Mouse (Mus musculus) stomach, postnatal 0 days (tissue): ENCODE results near the gene Zfp260. TPM values are rescaled to one million over a fixed set of nuclear protein-coding genes. Genes with fewer than 3 reads are reported as not detected.

Experiments used
- ATAC-seq: fragments of 200-750 bp; cut with Nextera tagmentation; 2 replicates; pipeline ENCODE4 v1.8.0; 2017; ENCODE audit not compliant: low FRiP score, low TSS enrichment
- DNase-seq: peaks from one replicate; pipeline ENCODE4 v3.0.0-alpha.2; 2016; ENCODE audit warnings: low spot score
- H3K27ac ChIP-seq: fragments of 300-500 bp; sonication (generic); replicated peaks from 2 replicates; pipeline ENCODE4 v1.5.1; 2014; ENCODE audit warnings: mild to moderate bottlenecking, control low read depth
- H3K27me3 ChIP-seq: fragments of 300-500 bp; sonication (generic); 2 replicates; pipeline ENCODE4 v1.6.1; 2014; ENCODE audit warnings: low read length; ENCODE audit not compliant: control insufficient read depth, insufficient read depth
- H3K36me3 ChIP-seq: fragments of 300-500 bp; sonication (generic); 2 replicates; pipeline ENCODE4 v1.6.1; 2014; ENCODE audit warnings: low read length, mixed read lengths; ENCODE audit not compliant: control insufficient read depth, insufficient read depth
- H3K4me1 ChIP-seq: fragments of 300-500 bp; sonication (generic); replicated peaks from 2 replicates; pipeline ENCODE4 v1.6.1; 2014; ENCODE audit warnings: antibody characterized with exemption; ENCODE audit not compliant: control insufficient read depth, insufficient read depth
- H3K4me2 ChIP-seq: fragments of 300-500 bp; sonication (generic); replicated peaks from 2 replicates; pipeline ENCODE4 v1.6.1; 2014; ENCODE audit warnings: low read depth, mild to moderate bottlenecking, control low read depth, moderate library complexity
- H3K4me3 ChIP-seq: fragments of 300-500 bp; sonication (generic); 2 replicates; pipeline ENCODE4 v1.5.1; 2014; ENCODE audit warnings: low read depth, low read length, control low read depth
- H3K9ac ChIP-seq: fragments of 300-500 bp; sonication (generic); 2 replicates; pipeline ENCODE4 v1.6.1; 2014; ENCODE audit warnings: mild to moderate bottlenecking, low read length, control low read depth, mixed read lengths
- H3K9me3 ChIP-seq: fragments of 300-500 bp; sonication (generic); 2 replicates; pipeline ENCODE4 v1.6.1; 2016; ENCODE audit warnings: low read length; ENCODE audit not compliant: control insufficient read depth
- CTCF ChIP-seq: IDR thresholded peaks from 2 replicates; pipeline ENCODE4 v1.5.1; 2016; ENCODE audit warnings: antibody characterized with exemption, low read depth, mild to moderate bottlenecking, moderate library complexity
- EP300 ChIP-seq: optimal IDR thresholded peaks from 2 replicates; pipeline ENCODE3; 2016; ENCODE audit warnings: antibody characterized with exemption
- WGBS: fragments of 180-500 bp; shearing (Covaris S2); extraction: QIAGEN DNeasy Blood & Tissue Kit; methylation state at CpG from one replicate; pipeline ENCODE4 v1.1.7; 2014; 5-methylcytosine and 5-hydroxymethylcytosine counted together
- polyA plus RNA-seq: library from polyadenylated mRNA; unstranded; fragments of >200 nt; fragmentation: Nextera tagmentation; extraction: Ambion mirVana; gene quantifications from 2 replicates; pipeline ENCODE4 v1.2.1, GENCODE M21; 2015

Zfp260 gene
- polyA plus RNA-seq, 1 experiment from 2014 or later: 44.6 TPM

DNA sequence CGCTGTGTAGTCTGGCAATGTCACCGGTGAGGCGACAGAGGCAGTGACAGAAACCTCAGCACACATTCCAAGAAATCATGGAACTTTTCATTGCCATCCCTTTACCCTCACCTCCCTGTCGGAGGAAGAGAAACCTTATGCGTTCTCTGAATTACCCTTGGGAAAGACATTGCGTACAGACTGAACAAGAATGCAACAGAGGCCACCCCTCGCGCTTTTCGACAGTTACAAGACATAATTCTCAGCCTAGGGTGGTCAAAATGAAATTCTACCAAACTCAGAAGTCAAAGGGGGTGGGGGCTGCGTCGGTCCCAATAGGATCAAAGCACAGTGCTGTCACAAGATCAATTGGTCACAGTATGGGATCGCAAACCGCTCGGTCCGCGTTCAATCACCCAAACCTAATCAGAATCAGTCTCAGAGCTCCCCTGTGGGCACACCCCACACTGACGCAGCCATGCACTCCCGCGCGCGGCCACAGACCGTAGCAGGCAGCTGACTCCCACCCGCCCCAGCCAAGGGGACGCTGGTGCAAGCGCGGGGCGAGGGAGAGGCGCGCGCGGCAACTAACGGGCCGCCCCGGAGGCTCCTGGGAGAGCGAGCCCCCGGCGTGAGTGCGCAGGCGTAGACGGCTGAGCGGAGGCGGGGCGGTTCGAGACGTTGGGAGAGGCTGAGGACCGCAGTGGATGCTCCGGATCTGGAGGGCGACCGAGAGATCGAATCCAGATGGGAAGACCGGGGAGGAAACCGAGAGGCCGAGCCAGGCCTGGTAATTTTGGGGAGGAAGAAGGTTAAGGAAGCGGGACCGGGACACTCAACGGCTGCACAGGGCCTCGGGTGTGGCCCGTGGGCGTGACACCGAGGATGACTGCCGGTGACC is 27.0 kb downstream of the Zfp260 start, which contains the start of gene Zfp382:
Zfp382 (plus strand) TSS at position 635 of the 880 bp plus-strand sequence.
- TF ChIP-seq CTCF: peak; percentile 34
- no peak for TF ChIP-seq EP300
- H3K36me3 ChIP-seq: no peaks in the 10 kb centered on the region

DNA sequence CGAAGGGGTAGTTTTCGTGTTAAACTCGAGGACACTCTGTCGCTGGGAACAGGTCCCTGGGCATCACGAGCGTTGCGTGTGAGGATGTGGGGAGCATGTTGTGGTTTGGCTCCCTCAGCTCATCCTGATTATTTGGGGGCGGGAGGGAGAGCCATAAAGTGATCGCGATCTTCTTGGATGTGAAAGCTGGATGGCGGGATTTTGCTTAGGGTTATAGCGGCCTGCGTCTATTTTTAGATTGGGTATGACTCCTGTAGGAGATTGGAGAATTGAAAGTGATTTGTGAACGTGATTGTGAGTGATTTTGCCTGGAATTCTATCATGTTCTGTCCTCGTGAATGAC is 27.6 kb downstream of the Zfp260 start:
- TF ChIP-seq EP300 (no peak), CTCF (no peak)
- WGBS: 4% methylated on average over 15 of the region's 15 CpGs
- peak overlapping the region; percentile 64 for H3K4me2 ChIP-seq
- H3K27ac ChIP-seq: peak overlapping the region; percentile 61
- H3K9ac ChIP-seq: peak overlapping the region; percentile 71
- no peaks in the 10 kb centered on the region for H3K36me3 ChIP-seq
- H3K27me3 ChIP-seq: no peaks in the 10 kb centered on the region
- DNase-seq: no peak
- peak overlapping the region; percentile 63 for H3K4me3 ChIP-seq
- no peaks in the 10 kb centered on the region for H3K4me1 ChIP-seq
- no peaks in the 10 kb centered on the region for H3K9me3 ChIP-seq
- peak; percentile 38; the same call in 1 of the 2 replicates for ATAC-seq

More for the DNA sequence above, 27.0 kb downstream of the Zfp260 start, which contains the start of gene Zfp382:
- Histone ChIP-seq H3K4me3 (peak within 1 kb of the TSS; percentile 63), H3K9me3 (no peaks in the 10 kb centered on the region), H3K27ac (peak within 1 kb of the TSS; percentile 61), H3K4me2 (peak within 1 kb of the TSS; percentile 64), H3K4me1 (no peaks in the 10 kb centered on the region), H3K9ac (peak within 1 kb of the TSS; percentile 71), H3K27me3 (no peaks in the 10 kb centered on the region)
- DNase-seq (peak; percentile 84), ATAC-seq (peak; percentile 92)
- under 1% methylated on average over 61 of the region's 61 CpGs for WGBS

DNA sequence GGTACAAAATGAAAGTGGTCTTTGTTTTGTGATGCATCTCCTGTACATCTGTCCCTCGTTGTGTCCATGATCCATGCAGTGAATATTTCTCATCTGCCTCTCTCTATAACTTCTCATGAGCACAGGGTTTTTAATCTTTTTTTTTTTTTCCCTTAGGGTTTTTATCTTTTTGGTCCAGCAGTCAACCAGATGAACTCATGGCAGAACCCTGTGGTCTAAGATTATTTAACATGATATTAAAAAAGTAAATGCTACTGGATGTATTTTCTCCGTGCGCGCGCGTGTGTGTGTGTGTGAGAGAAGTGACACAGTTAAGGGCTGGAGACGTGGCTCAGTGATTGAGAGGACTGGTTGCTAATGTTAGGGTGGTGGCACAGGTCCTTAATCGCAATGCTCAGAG is 35.3 kb downstream of the Zfp260 start:
- WGBS: 96% methylated on average over 8 of the region's 8 CpGs
- no peaks in the 10 kb centered on the region for H3K9me3 ChIP-seq
- peaks cover 15% of the 10 kb centered on the region; the same call in 1 of the 2 replicates for H3K36me3 ChIP-seq
- ATAC-seq (no peak), DNase-seq (no peak)
- no peak overlapping the region for H3K4me3 ChIP-seq
- no peaks in the 10 kb centered on the region for H3K4me1 ChIP-seq
- H3K27ac ChIP-seq: no peak overlapping the region
- no peak for TF ChIP-seq CTCF
- no peak for TF ChIP-seq EP300
- H3K4me2 ChIP-seq: no peak overlapping the region
- no peaks in the 10 kb centered on the region for H3K27me3 ChIP-seq
- H3K9ac ChIP-seq: no peak overlapping the region

GRCm38 (mm10) chr7:30132396-30132795 is 37.8 kb downstream of the Zfp260 start:
- ATAC-seq: no peak
- H3K4me3 ChIP-seq: no peak overlapping the region
- H3K9ac ChIP-seq: no peak overlapping the region
- TF ChIP-seq EP300 (no peak), CTCF (no peak)
- no peaks in the 10 kb centered on the region for H3K4me1 ChIP-seq
- DNase-seq: no peak
- peaks cover 13% of the 10 kb centered on the region; the same call in 1 of the 2 replicates for H3K36me3 ChIP-seq
- no peak overlapping the region for H3K27ac ChIP-seq
- WGBS: 91% methylated on average over 4 of the region's 4 CpGs
- H3K27me3 ChIP-seq: no peaks in the 10 kb centered on the region
- H3K4me2 ChIP-seq: no peak overlapping the region
- H3K9me3 ChIP-seq: no peaks in the 10 kb centered on the region

DNA sequence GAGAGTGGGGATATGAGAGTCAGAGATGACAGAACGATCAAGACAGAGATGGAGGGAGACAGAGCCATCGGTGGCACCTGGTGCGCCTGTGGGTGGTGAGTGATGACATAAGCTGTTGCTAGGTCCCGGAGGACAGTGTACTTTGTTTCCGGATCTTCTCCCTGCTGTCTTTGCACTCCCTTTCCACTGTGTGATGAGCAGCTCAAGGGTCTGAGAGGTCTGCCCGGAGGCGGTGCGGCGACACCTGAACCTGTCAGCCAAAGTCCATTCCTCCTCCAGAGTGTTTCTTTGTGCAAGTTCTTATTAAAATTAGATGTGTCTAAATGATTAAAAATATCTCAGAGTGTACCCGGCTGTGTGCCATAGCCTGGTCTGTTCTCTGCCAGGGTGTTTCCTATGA is 42.2 kb downstream of the Zfp260 start:
- DNase-seq: no peak
- TF ChIP-seq EP300 (no peak), CTCF (no peak)

GRCm38 (mm10) chr7:30143170-30143554 is 48.6 kb downstream of the Zfp260 start:
- WGBS: 11% methylated on average over 8 of the region's 8 CpGs
- Histone ChIP-seq H3K9ac (peak overlapping the region; percentile 59), H3K9me3 (no peaks in the 10 kb centered on the region), H3K4me2 (peak overlapping the region; percentile 67), H3K27ac (no peak overlapping the region; the same call in 1 of the 2 replicates), H3K4me3 (peak overlapping the region; percentile 51), H3K36me3 (no peaks in the 10 kb centered on the region), H3K4me1 (no peaks in the 10 kb centered on the region), H3K27me3 (no peaks in the 10 kb centered on the region)
- TF ChIP-seq EP300 (no peak), CTCF (no peak)
- DNase-seq (no peak), ATAC-seq (no peak)

More for the DNA sequence above, 42.2 kb downstream of the Zfp260 start:
- Histone ChIP-seq H3K9me3 (no peaks in the 10 kb centered on the region), H3K27me3 (no peaks in the 10 kb centered on the region), H3K4me3 (no peak overlapping the region), H3K36me3 (0 out of 2 replicates have a peak, but pooled peaks cover 4% of the 10 kb centered on the region), H3K4me2 (no peak overlapping the region), H3K4me1 (no peaks in the 10 kb centered on the region), H3K27ac (no peak overlapping the region), H3K9ac (no peak overlapping the region)
- 89% methylated on average over 10 of the region's 10 CpGs for WGBS
- ATAC-seq: no peak
